Comparison of ENCODE assay signal across 8 mouse cellular contexts in genomic region chr16:13359405-13359858, GRCm38 (mm10).
A peak's percentile ranks its signal among the peaks of the same experiment; 100 is the strongest.
DNase-seq lines count a peak whose midpoint lies in the region; ATAC-seq and TF ChIP-seq lines count a peak whose summit lies in the region.

No protein-coding gene starts in this region.

- no peaks in the 10 kb centered on the region for H3K36me3 ChIP-seq in neural tube, embryonic 12.5 days
- no peaks in the 10 kb centered on the region; the same call in 1 of the 2 replicates for H3K36me3 ChIP-seq in stomach, postnatal 0 days (ENCODE audit: control insufficient read depth, insufficient read depth, low read length)

- WGBS in cerebellum, adult 2 months: 36% methylated on average over 9 of the region's 9 CpGs
- WGBS in neural tube, embryonic 12.5 days: 64% methylated on average over 9 of the region's 9 CpGs
- WGBS in stomach, postnatal 0 days: 39% methylated on average over 9 of the region's 9 CpGs

- no peak for ATAC-seq in neural tube, embryonic 12.5 days (ENCODE audit: low FRiP score, low read depth)
- peak; percentile 47; the same call in 1 of the 2 replicates for ATAC-seq in stomach, postnatal 0 days (ENCODE audit: low FRiP score, low TSS enrichment)
- no peak for ATAC-seq in megakaryocyte-erythroid progenitor cell, adult 5-6 weeks (replicated peaks; ENCODE audit: low FRiP score, low TSS enrichment, poor library complexity, severe bottlenecking)

- TF ChIP-seq EP300 in stomach, postnatal 0 days (optimal IDR thresholded peaks at IDR 0.05): peak; percentile 2

- no peak for TF ChIP-seq POLR2A in cerebellum, adult 2 months (IDR thresholded peaks at IDR 0.05; ENCODE audit: borderline replicate concordance, insufficient read depth, low read length)

- peak; percentile 53 to 64 for DNase-seq in cerebellum, adult 2 months
- no peak for DNase-seq in cerebellum, postnatal 4 days (ENCODE audit: low spot score in 2 of 2)
- DNase-seq in neural tube, embryonic 10.5 days (ENCODE audit: extremely low spot score, low spot score): no peak
- DNase-seq in kidney, postnatal 25 days: peak; percentile 14 to 50
- DNase-seq in stomach, postnatal 0 days (ENCODE audit: low spot score): no peak
- no peak for DNase-seq in urinary bladder, postnatal 4 days (ENCODE audit: low spot score in 2 of 2)

- no peaks in the 10 kb centered on the region for H3K9me3 ChIP-seq in neural tube, embryonic 12.5 days
- no peaks in the 10 kb centered on the region for H3K9me3 ChIP-seq in stomach, postnatal 0 days (ENCODE audit: control insufficient read depth, low read length)

- peak overlapping the region; percentile 20; the same call in 1 of the 2 replicates for H3K4me2 ChIP-seq in neural tube, embryonic 12.5 days (replicated peaks)
- peak overlapping the region; percentile 15; the same call in 1 of the 2 replicates for H3K4me2 ChIP-seq in stomach, postnatal 0 days (replicated peaks; ENCODE audit: low read depth)

- H3K4me3 ChIP-seq in cerebellum, adult 2 months (replicated peaks; ENCODE audit: insufficient read depth, low read depth, low read length): peak overlapping the region; percentile 95
- no peak overlapping the region for H3K4me3 ChIP-seq in neural tube, embryonic 12.5 days
- no peak overlapping the region for H3K4me3 ChIP-seq in stomach, postnatal 0 days (ENCODE audit: low read depth, low read length)

- no peak for TF ChIP-seq CTCF in cerebellum, adult 2 months (IDR thresholded peaks at IDR 0.05; ENCODE audit: borderline replicate concordance, insufficient read depth, low read depth, low read length)
- TF ChIP-seq CTCF in stomach, postnatal 0 days (IDR thresholded peaks at IDR 0.05; ENCODE audit: low read depth): no peak

- H3K27ac ChIP-seq in cerebellum, adult 2 months (ENCODE audit: insufficient read depth, low read length): peak overlapping the region; percentile 94
- no peak overlapping the region for H3K27ac ChIP-seq in neural tube, embryonic 12.5 days
- H3K27ac ChIP-seq in stomach, postnatal 0 days (replicated peaks): peak overlapping the region; percentile 53; the same call in 1 of the 2 replicates

- H3K4me1 ChIP-seq in cerebellum, adult 2 months (ENCODE audit: control insufficient read depth, insufficient read depth, low read length): peaks cover 8% of the 10 kb centered on the region
- peaks cover 13% of the 10 kb centered on the region for H3K4me1 ChIP-seq in neural tube, embryonic 12.5 days
- peaks cover 2% of the 10 kb centered on the region; the same call in 1 of the 2 replicates for H3K4me1 ChIP-seq in stomach, postnatal 0 days (replicated peaks; ENCODE audit: control insufficient read depth, insufficient read depth)

- no peak overlapping the region for H3K9ac ChIP-seq in neural tube, embryonic 12.5 days
- H3K9ac ChIP-seq in stomach, postnatal 0 days (ENCODE audit: low read length): no peak overlapping the region

- H3K27me3 ChIP-seq in cerebellum, adult 2 months (ENCODE audit: control insufficient read depth, insufficient read depth, low read length): no peaks in the 10 kb centered on the region
- no peaks in the 10 kb centered on the region for H3K27me3 ChIP-seq in neural tube, embryonic 12.5 days (replicated peaks)
- no peaks in the 10 kb centered on the region for H3K27me3 ChIP-seq in stomach, postnatal 0 days (ENCODE audit: control insufficient read depth, insufficient read depth, low read length)

Comparison
In these comparisons a context has a peak if more than half of its experiments do, and no peak if none do; other contexts are left out.
1. DNase-seq: peak in cerebellum, adult 2 months (2 of 2) and kidney, postnatal 25 days (2 of 2); none in cerebellum, postnatal 4 days (0 of 2), neural tube, embryonic 10.5 days (single experiment), stomach, postnatal 0 days (single experiment) and urinary bladder, postnatal 4 days (0 of 2).